Comparison of ENCODE assay signal across 26 mouse cellular contexts in the genomic region with DNA sequence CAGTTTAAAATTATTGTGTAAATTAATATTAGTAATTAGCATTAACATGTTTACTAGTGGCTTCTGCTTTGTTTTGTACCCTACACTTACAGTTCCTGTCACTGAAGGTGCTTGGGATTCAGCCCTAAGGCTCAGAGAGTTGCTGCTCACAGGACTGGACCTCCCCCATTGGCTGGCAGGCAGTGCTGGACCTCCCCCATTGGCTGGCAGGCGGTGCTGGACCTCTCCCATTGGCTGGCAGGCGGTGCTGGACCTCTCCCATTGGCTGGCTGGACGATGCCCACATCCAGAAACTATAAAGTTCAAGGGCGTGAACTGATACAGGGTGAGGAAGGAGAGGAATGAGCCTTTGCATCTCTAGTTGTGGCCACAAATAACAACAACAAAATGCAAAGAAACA. TPM values are rescaled to one million over a fixed set of nuclear protein-coding genes. Genes with fewer than 3 reads are reported as not detected.
DNase-seq lines count a peak whose midpoint lies in the region; ATAC-seq lines count a peak whose summit lies in the region.
"Had no signal": no experiment of that assay in that cellular context is flagged by ENCODE, and none has a peak within 500 bp of the region (broad histone marks: within the 10 kb centered on the region; RNA-seq: fewer than 3 reads in every experiment).

No protein-coding gene starts in this region.

- DNase-seq in kidney, postnatal 10 days, result no peak
- DNase-seq in ES-CJ7 (ENCODE audit: low read depth, low spot score), result peak; percentile 22
- no peak for DNase-seq in embryonic facial prominence, embryonic 11.5 days (ENCODE audit: low spot score)
- DNase-seq in heart, embryonic 10.5 days (ENCODE audit: low spot score), result no peak
- DNase-seq in ovary, adult 18-20 months (ENCODE audit: low spot score), result no peak
- DNase-seq: adrenal gland, adult 8-10 months; cerebellum, adult 11-12 months; cerebellum, postnatal 10 days; gastrocnemius, adult 2 months; lung, adult 18-20 months; lung, postnatal 10 days; spleen, adult 18-20 months; thymus, postnatal 25 days had no signal

- no peak overlapping the region for H3K27ac ChIP-seq in kidney, embryonic 14.5 days (ENCODE audit: low read depth, low read length)
- H3K27ac ChIP-seq in embryonic facial prominence, embryonic 11.5 days (replicated peaks; ENCODE audit: low read depth, low read length), result no peak overlapping the region
- no peak overlapping the region for H3K27ac ChIP-seq in liver, embryonic 15.5 days (replicated peaks)
- H3K27ac ChIP-seq in heart, embryonic 10.5 days, result no peak overlapping the region
- H3K27ac ChIP-seq in intestine, embryonic 16.5 days (ENCODE audit: low read length), result no peak overlapping the region
- H3K27ac ChIP-seq: embryonic facial prominence, embryonic 13.5 days; forebrain, embryonic 13.5 days; gastrocnemius, adult 2 months; hindbrain, embryonic 15.5 days; intestine, embryonic 15.5 days; kidney, embryonic 15.5 days had no signal

- 92% methylated on average over 4 of the region's 4 CpGs for WGBS in kidney, embryonic 14.5 days
- 86% methylated on average over 4 of the region's 4 CpGs for WGBS in embryonic facial prominence, embryonic 11.5 days
- WGBS in liver, embryonic 15.5 days (ENCODE audit: insufficient replicate concordance), result 61% methylated on average over 4 of the region's 4 CpGs
- whole genome bisulfite sequencing in heart, embryonic 10.5 days, result 86% methylated on average over 4 of the region's 4 CpGs
- WGBS in intestine, embryonic 16.5 days, result 80% methylated on average over 4 of the region's 4 CpGs

- no peaks in the 10 kb centered on the region for H3K4me1 ChIP-seq in kidney, embryonic 14.5 days (ENCODE audit: control insufficient read depth, insufficient read depth, low read length)
- no peaks in the 10 kb centered on the region for H3K4me1 ChIP-seq in embryonic facial prominence, embryonic 11.5 days (ENCODE audit: control insufficient read depth, insufficient read depth, low read length)
- no peaks in the 10 kb centered on the region for H3K4me1 ChIP-seq in liver, embryonic 15.5 days (replicated peaks)
- H3K4me1 ChIP-seq in heart, embryonic 10.5 days, result peaks cover 3% of the 10 kb centered on the region; the same call in 1 of the 2 replicates
- no peaks in the 10 kb centered on the region for H3K4me1 ChIP-seq in intestine, embryonic 16.5 days (ENCODE audit: control insufficient read depth, insufficient read depth, low read length)
- H3K4me1 ChIP-seq: embryonic facial prominence, embryonic 13.5 days; forebrain, embryonic 13.5 days; hindbrain, embryonic 15.5 days; intestine, embryonic 15.5 days; kidney, embryonic 15.5 days; megakaryocyte, embryonic 14.5 days had no signal

- no peak overlapping the region for H3K4me2 ChIP-seq in kidney, embryonic 14.5 days (replicated peaks; ENCODE audit: low read depth, low read length)
- no peak overlapping the region for H3K4me2 ChIP-seq in embryonic facial prominence, embryonic 11.5 days (ENCODE audit: low read depth, low read length)
- H3K4me2 ChIP-seq in liver, embryonic 15.5 days, result no peak overlapping the region
- no peak overlapping the region for H3K4me2 ChIP-seq in intestine, embryonic 16.5 days (ENCODE audit: low read depth, low read length)
- H3K4me2 ChIP-seq: embryonic facial prominence, embryonic 13.5 days; forebrain, embryonic 13.5 days; hindbrain, embryonic 15.5 days; intestine, embryonic 15.5 days; kidney, embryonic 15.5 days had no signal

- no peaks in the 10 kb centered on the region for H3K9me3 ChIP-seq in kidney, embryonic 14.5 days (ENCODE audit: control insufficient read depth, low read length)
- H3K9me3 ChIP-seq in embryonic facial prominence, embryonic 11.5 days (replicated peaks; ENCODE audit: control insufficient read depth, low read length), result no peaks in the 10 kb centered on the region
- no peaks in the 10 kb centered on the region for H3K9me3 ChIP-seq in liver, embryonic 15.5 days (replicated peaks)
- no peaks in the 10 kb centered on the region for H3K9me3 ChIP-seq in heart, embryonic 10.5 days
- H3K9me3 ChIP-seq in intestine, embryonic 16.5 days (ENCODE audit: control insufficient read depth, low read length), result 0 out of 2 replicates have a peak, but pooled peaks cover 4% of the 10 kb centered on the region
- H3K9me3 ChIP-seq: embryonic facial prominence, embryonic 13.5 days; forebrain, embryonic 13.5 days; hindbrain, embryonic 15.5 days; intestine, embryonic 15.5 days; kidney, embryonic 15.5 days had no signal

- H3K36me3 ChIP-seq in kidney, embryonic 14.5 days (ENCODE audit: control insufficient read depth, insufficient read depth, low read length), result no peaks in the 10 kb centered on the region
- no peaks in the 10 kb centered on the region for H3K36me3 ChIP-seq in embryonic facial prominence, embryonic 11.5 days (replicated peaks; ENCODE audit: control insufficient read depth, insufficient read depth, low read depth, low read length)
- no peaks in the 10 kb centered on the region for H3K36me3 ChIP-seq in liver, embryonic 15.5 days (replicated peaks)
- no peaks in the 10 kb centered on the region for H3K36me3 ChIP-seq in heart, embryonic 10.5 days
- H3K36me3 ChIP-seq in intestine, embryonic 16.5 days (ENCODE audit: control insufficient read depth, insufficient read depth, low read length), result no peaks in the 10 kb centered on the region
- H3K36me3 ChIP-seq: embryonic facial prominence, embryonic 13.5 days; hindbrain, embryonic 15.5 days; intestine, embryonic 15.5 days; kidney, embryonic 15.5 days had no signal

- no peak overlapping the region for H3K4me3 ChIP-seq in kidney, embryonic 14.5 days (ENCODE audit: low read length)
- no peak overlapping the region for H3K4me3 ChIP-seq in embryonic facial prominence, embryonic 11.5 days (ENCODE audit: low read depth, low read length)
- H3K4me3 ChIP-seq in liver, embryonic 15.5 days (replicated peaks), result no peak overlapping the region
- no peak overlapping the region for H3K4me3 ChIP-seq in heart, embryonic 10.5 days
- H3K4me3 ChIP-seq in intestine, embryonic 16.5 days (ENCODE audit: low read length), result no peak overlapping the region
- H3K4me3 ChIP-seq: embryonic facial prominence, embryonic 13.5 days; erythroblast, embryonic 14.5 days; forebrain, embryonic 13.5 days; gastrocnemius, adult 2 months; hindbrain, embryonic 15.5 days; intestine, embryonic 15.5 days; kidney, embryonic 15.5 days; megakaryocyte, embryonic 14.5 days had no signal

- no peaks in the 10 kb centered on the region for H3K27me3 ChIP-seq in kidney, embryonic 14.5 days (ENCODE audit: control insufficient read depth, insufficient read depth, low read length)
- H3K27me3 ChIP-seq in embryonic facial prominence, embryonic 11.5 days (ENCODE audit: control insufficient read depth, insufficient read depth, low read length), result no peaks in the 10 kb centered on the region
- peaks cover 6% of the 10 kb centered on the region; the same call in 1 of the 2 replicates for H3K27me3 ChIP-seq in liver, embryonic 15.5 days
- H3K27me3 ChIP-seq in heart, embryonic 10.5 days (ENCODE audit: insufficient read depth, poor library complexity, severe bottlenecking), result no peaks in the 10 kb centered on the region
- no peaks in the 10 kb centered on the region for H3K27me3 ChIP-seq in intestine, embryonic 16.5 days (replicated peaks; ENCODE audit: control insufficient read depth, insufficient read depth, low read length)
- H3K27me3 ChIP-seq: embryonic facial prominence, embryonic 13.5 days; forebrain, embryonic 13.5 days; hindbrain, embryonic 15.5 days; intestine, embryonic 15.5 days; kidney, embryonic 15.5 days; Patski had no signal

- no peak overlapping the region for H3K9ac ChIP-seq in kidney, embryonic 14.5 days (ENCODE audit: low read depth, low read length)
- H3K9ac ChIP-seq in embryonic facial prominence, embryonic 11.5 days (replicated peaks; ENCODE audit: low read length), result no peak overlapping the region
- H3K9ac ChIP-seq in liver, embryonic 15.5 days, result no peak overlapping the region
- no peak overlapping the region for H3K9ac ChIP-seq in intestine, embryonic 16.5 days (ENCODE audit: low read depth, low read length)
- H3K9ac ChIP-seq: embryonic facial prominence, embryonic 13.5 days; forebrain, embryonic 13.5 days; hindbrain, embryonic 15.5 days; intestine, embryonic 15.5 days; kidney, embryonic 15.5 days had no signal

- ATAC-seq in kidney, embryonic 14.5 days (ENCODE audit: low FRiP score, low TSS enrichment), result peak; percentile 57; the same call in 1 of the 2 replicates
- ATAC-seq in embryonic facial prominence, embryonic 11.5 days (replicated peaks; ENCODE audit: insufficient number of reproducible peaks, low FRiP score, low TSS enrichment, low read depth), result 0 out of 2 replicates have a peak, but pooled peaks have one; percentile 48
- ATAC-seq in liver, embryonic 15.5 days (ENCODE audit: insufficient read depth), result peak; percentile 44; the same call in 1 of the 2 replicates
- ATAC-seq in intestine, embryonic 16.5 days, result no peak
- ATAC-seq: activated CD4-positive, CD25-positive, alpha-beta regulatory T cell, adult 4 months; forebrain, embryonic 13.5 days; intestine, embryonic 15.5 days; midbrain, embryonic 16.5 days; Patski had no signal

RNA-seq across cellular contexts. Expression of a gene that starts 15.3 kb away (rescaled TPM):
- polyA plus RNA-seq in kidney, embryonic 14.5 days (2014; fragmentation: Nextera tagmentation; extraction: Ambion mirVana), result 24.2 and 51.5 TPM in 2 replicates
- 47.9 and 48.7 TPM in 2 replicates for polyA plus RNA-seq in embryonic facial prominence, embryonic 11.5 days (2014; fragmentation: Nextera tagmentation; extraction: Ambion mirVana)
- polyA plus RNA-seq in liver, embryonic 15.5 days (2015; fragmentation: Nextera tagmentation; extraction: Ambion mirVana), result 27.0 and 29.3 TPM in 2 replicates
- polyA plus RNA-seq in heart, embryonic 10.5 days (2016; fragmentation: Nextera tagmentation; extraction: Ambion mirVana), result 37.9 and 39.8 TPM in 2 replicates
- 27.3 and 39.7 TPM in 2 replicates for polyA plus RNA-seq in intestine, embryonic 16.5 days (2015; fragmentation: Nextera tagmentation; extraction: Ambion mirVana)
